Mouse (Mus musculus): ENCODE measurements at regions not wholly inside any gene's neighbourhood (a gene's known extent, or its start where the extent isn't known, plus 50 kb on each side); places are given as distances from the start of the nearest gene placed in this dataset.

DNA sequence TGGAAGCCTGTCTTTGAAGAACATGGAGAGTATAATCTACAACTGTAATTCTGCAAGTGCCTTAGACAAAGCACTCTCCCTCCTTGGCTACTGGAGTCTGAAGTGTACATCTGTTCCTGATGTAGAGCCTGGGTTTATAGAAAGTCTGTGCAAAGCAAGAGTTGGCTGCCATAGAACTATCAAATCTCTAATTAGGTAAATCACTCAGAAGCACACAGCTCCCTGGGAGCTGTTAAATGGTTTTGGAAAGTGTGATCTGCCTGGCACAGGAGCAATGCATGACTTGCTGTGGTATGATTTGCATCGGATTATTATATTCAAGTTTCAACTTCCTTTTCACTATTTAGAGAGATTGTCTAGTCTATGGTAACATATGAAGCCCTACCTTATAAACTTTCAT, 230.9 kb downstream of the Trib2 start:
- WGBS = 43% methylated on average over 1 of the region's 1 CpGs
- H3K4me3 ChIP-seq (replicated peaks; ENCODE audit: low read length) = no peak overlapping the region
- no peak for TF ChIP-seq POLR2A (IDR thresholded peaks at IDR 0.05; ENCODE audit: borderline replicate concordance, extremely low read depth, insufficient read depth, insufficient read length)
- H3K27ac ChIP-seq (replicated peaks; ENCODE audit: low read depth, low read length) = no peak overlapping the region
- no peaks in the 10 kb centered on the region for H3K9me3 ChIP-seq (ENCODE audit: control insufficient read depth, low read length)
- H3K27me3 ChIP-seq (ENCODE audit: control insufficient read depth, insufficient read depth, low read length) = no peaks in the 10 kb centered on the region
- no peaks in the 10 kb centered on the region for H3K4me1 ChIP-seq (ENCODE audit: control insufficient read depth, insufficient read depth, low read length)
- no peak for DNase-seq (ENCODE audit: low spot score)
- no peaks in the 10 kb centered on the region for H3K36me3 ChIP-seq (ENCODE audit: control insufficient read depth, insufficient read depth, low read length)
- H3K4me2 ChIP-seq (replicated peaks; ENCODE audit: low read depth, low read length, severe bottlenecking) = no peak overlapping the region
- no peak for ATAC-seq (ENCODE audit: low FRiP score, low read depth)
- no peak overlapping the region for H3K9ac ChIP-seq (ENCODE audit: low read depth, low read length, severe bottlenecking)

DNA sequence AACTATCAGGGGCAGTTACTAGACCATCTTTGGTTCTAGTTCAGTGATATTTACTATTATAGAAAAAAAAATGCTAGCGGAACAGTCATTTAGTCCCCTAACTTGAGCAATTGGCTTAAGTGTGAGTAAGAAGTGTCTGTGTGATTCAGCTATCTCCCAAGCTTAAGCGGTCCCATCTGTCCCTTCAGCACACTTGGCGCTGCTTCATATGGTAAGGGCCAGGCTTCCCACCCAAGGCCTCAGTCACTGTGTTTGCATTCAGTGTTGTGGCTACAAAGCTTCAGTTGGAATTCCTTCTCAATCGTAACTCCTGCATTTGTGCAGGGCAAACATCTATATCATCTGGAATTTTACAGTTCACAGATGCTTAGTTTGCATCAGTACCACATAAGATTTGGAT, 232.0 kb downstream of the Trib2 start:
- H3K9me3 ChIP-seq (ENCODE audit: control insufficient read depth, low read length) = no peaks in the 10 kb centered on the region
- H3K36me3 ChIP-seq (ENCODE audit: control insufficient read depth, insufficient read depth, low read length) = no peaks in the 10 kb centered on the region
- WGBS = 74% methylated on average over 4 of the region's 4 CpGs
- H3K9ac ChIP-seq (ENCODE audit: low read depth, low read length, severe bottlenecking) = no peak overlapping the region
- H3K4me1 ChIP-seq (ENCODE audit: control insufficient read depth, insufficient read depth, low read length) = no peaks in the 10 kb centered on the region
- ATAC-seq (ENCODE audit: low FRiP score, low read depth) = no peak
- no peaks in the 10 kb centered on the region for H3K27me3 ChIP-seq (ENCODE audit: control insufficient read depth, insufficient read depth, low read length)
- DNase-seq (ENCODE audit: low spot score) = no peak
- no peak overlapping the region for H3K4me2 ChIP-seq (replicated peaks; ENCODE audit: low read depth, low read length, severe bottlenecking)
- H3K27ac ChIP-seq (replicated peaks; ENCODE audit: low read depth, low read length) = no peak overlapping the region
- TF ChIP-seq POLR2A (IDR thresholded peaks at IDR 0.05; ENCODE audit: borderline replicate concordance, extremely low read depth, insufficient read depth, insufficient read length) = no peak
- no peak overlapping the region for H3K4me3 ChIP-seq (replicated peaks; ENCODE audit: low read length)

DNA sequence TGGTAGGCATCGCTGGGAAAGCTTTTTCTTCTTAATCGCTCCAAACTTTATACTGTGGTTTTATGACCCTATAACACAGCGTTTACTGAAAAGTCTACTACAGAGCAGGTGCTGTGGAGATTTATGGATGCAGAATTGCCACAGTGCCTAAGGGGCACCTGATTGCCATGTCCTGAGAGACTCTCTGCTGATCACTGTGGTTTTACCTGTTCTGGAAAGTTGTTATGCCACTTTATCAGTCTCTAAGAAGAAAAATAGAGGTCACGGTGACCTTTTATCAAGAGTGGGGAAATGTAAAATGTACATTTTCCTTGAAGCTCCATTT, 250.0 kb downstream of the Trib2 start:
- no peak for TF ChIP-seq POLR2A (IDR thresholded peaks at IDR 0.05; ENCODE audit: borderline replicate concordance, extremely low read depth, insufficient read depth, insufficient read length)
- Histone ChIP-seq H3K4me2 (replicated peaks; ENCODE audit: low read depth, low read length, severe bottlenecking) (no peak overlapping the region), H3K36me3 (ENCODE audit: control insufficient read depth, insufficient read depth, low read length) (no peaks in the 10 kb centered on the region), H3K4me1 (ENCODE audit: control insufficient read depth, insufficient read depth, low read length) (peaks cover 10% of the 10 kb centered on the region), H3K4me3 (replicated peaks; ENCODE audit: low read length) (no peak overlapping the region), H3K27ac (replicated peaks; ENCODE audit: low read depth, low read length) (no peak overlapping the region), H3K9ac (ENCODE audit: low read depth, low read length, severe bottlenecking) (no peak overlapping the region), H3K9me3 (ENCODE audit: control insufficient read depth, low read length) (no peaks in the 10 kb centered on the region), H3K27me3 (ENCODE audit: control insufficient read depth, insufficient read depth, low read length) (no peaks in the 10 kb centered on the region)
- DNase-seq (ENCODE audit: low spot score) (no peak), ATAC-seq (ENCODE audit: low FRiP score, low read depth) (no peak)
- 13% methylated on average over 4 of the region's 4 CpGs for WGBS

GRCm38 (mm10) chr12:15565941-15566784, 250.6 kb downstream of the Trib2 start:
- H3K9ac ChIP-seq (ENCODE audit: low read depth, low read length, severe bottlenecking) = no peak overlapping the region
- peaks cover 10% of the 10 kb centered on the region for H3K4me1 ChIP-seq (ENCODE audit: control insufficient read depth, insufficient read depth, low read length)
- no peak overlapping the region for H3K27ac ChIP-seq (replicated peaks; ENCODE audit: low read depth, low read length)
- no peaks in the 10 kb centered on the region for H3K27me3 ChIP-seq (ENCODE audit: control insufficient read depth, insufficient read depth, low read length)
- ATAC-seq (ENCODE audit: low FRiP score, low read depth) (peak; percentile 57; the same call in 1 of the 2 replicates), DNase-seq (ENCODE audit: low spot score) (peak; percentile 51)
- H3K4me3 ChIP-seq (replicated peaks; ENCODE audit: low read length) = no peak overlapping the region
- TF ChIP-seq POLR2A (IDR thresholded peaks at IDR 0.05; ENCODE audit: borderline replicate concordance, extremely low read depth, insufficient read depth, insufficient read length) = no peak
- WGBS = 20% methylated on average over 3 of the region's 3 CpGs
- H3K4me2 ChIP-seq (replicated peaks; ENCODE audit: low read depth, low read length, severe bottlenecking) = no peak overlapping the region
- H3K36me3 ChIP-seq (ENCODE audit: control insufficient read depth, insufficient read depth, low read length) = no peaks in the 10 kb centered on the region
- H3K9me3 ChIP-seq (ENCODE audit: control insufficient read depth, low read length) = no peaks in the 10 kb centered on the region

- no peak overlapping the region for H3K27ac ChIP-seq (replicated peaks; ENCODE audit: low read depth, low read length)
- no peak for TF ChIP-seq POLR2A (IDR thresholded peaks at IDR 0.05; ENCODE audit: borderline replicate concordance, extremely low read depth, insufficient read depth, insufficient read length)
- H3K4me1 ChIP-seq (ENCODE audit: control insufficient read depth, insufficient read depth, low read length) = peaks cover 10% of the 10 kb centered on the region
- no peaks in the 10 kb centered on the region for H3K9me3 ChIP-seq (ENCODE audit: control insufficient read depth, low read length)
- DNase-seq (ENCODE audit: low spot score) = no peak
- H3K9ac ChIP-seq (ENCODE audit: low read depth, low read length, severe bottlenecking) = no peak overlapping the region
- H3K4me2 ChIP-seq (replicated peaks; ENCODE audit: low read depth, low read length, severe bottlenecking) = no peak overlapping the region
- no peaks in the 10 kb centered on the region for H3K36me3 ChIP-seq (ENCODE audit: control insufficient read depth, insufficient read depth, low read length)
- H3K27me3 ChIP-seq (ENCODE audit: control insufficient read depth, insufficient read depth, low read length) = no peaks in the 10 kb centered on the region
- WGBS = 49% methylated on average over 4 of the region's 4 CpGs
- H3K4me3 ChIP-seq (replicated peaks; ENCODE audit: low read length) = no peak overlapping the region
- no peak for ATAC-seq (ENCODE audit: low FRiP score, low read depth)
Measured at GRCm38 (mm10) chr12:15562826-15563225, 253.9 kb downstream of the Trib2 start.

Measured in limb, embryonic 14.5 days (tissue).